Mouse (Mus musculus): ENCODE data around the gene Rai2. TPM values are rescaled to one million over a fixed set of nuclear protein-coding genes. Genes with fewer than 3 reads are reported as not detected.

Gene Rai2
- polyA plus RNA-seq, 1 experiment: 7.4 TPM

GRCm38 (mm10) chrX:161726257-161726656 lies 9.4 kb downstream of the Rai2 start:
- no peak for DNase-seq
- 74% methylated on average over 1 of the region's 1 CpGs for WGBS
- H3K27me3 ChIP-seq (replicated peaks; ENCODE audit: control insufficient read depth, insufficient read depth, low read length): no peaks in the 10 kb centered on the region

GRCm38 (mm10) chrX:161728507-161728906 lies 11.6 kb downstream of the Rai2 start:
- Histone ChIP-seq H3K4me1 (ENCODE audit: control insufficient read depth, insufficient read depth, low read length) (no peaks in the 10 kb centered on the region; the same call in 1 of the 2 replicates), H3K27ac (ENCODE audit: insufficient read depth, low read depth, low read length) (no peak overlapping the region), H3K4me3 (ENCODE audit: insufficient read depth, low read depth, low read length) (no peak overlapping the region), H3K36me3 (ENCODE audit: control insufficient read depth, insufficient read depth, low read length) (no peaks in the 10 kb centered on the region), H3K27me3 (replicated peaks; ENCODE audit: control insufficient read depth, insufficient read depth, low read length) (no peaks in the 10 kb centered on the region)
- DNase-seq: peak; percentile 10
- WGBS: 38% methylated on average over 4 of the region's 4 CpGs
- TF ChIP-seq CTCF (conservative IDR thresholded peaks at IDR 0.05; ENCODE audit: insufficient read depth, insufficient read length, low read depth, low read length) (no peak), POLR2A (IDR thresholded peaks at IDR 0.05; ENCODE audit: low read depth, low read length) (no peak)

More at GRCm38 (mm10) chrX:161726257-161726656, 9.4 kb downstream of the Rai2 start:
- Histone ChIP-seq H3K27ac (ENCODE audit: insufficient read depth, low read depth, low read length) (no peak overlapping the region), H3K36me3 (ENCODE audit: control insufficient read depth, insufficient read depth, low read length) (no peaks in the 10 kb centered on the region), H3K4me3 (ENCODE audit: insufficient read depth, low read depth, low read length) (no peak overlapping the region), H3K4me1 (ENCODE audit: control insufficient read depth, insufficient read depth, low read length) (no peaks in the 10 kb centered on the region; the same call in 1 of the 2 replicates)
- TF ChIP-seq CTCF (conservative IDR thresholded peaks at IDR 0.05; ENCODE audit: insufficient read depth, insufficient read length, low read depth, low read length) (no peak), POLR2A (IDR thresholded peaks at IDR 0.05; ENCODE audit: low read depth, low read length) (no peak)

- TF ChIP-seq CTCF (conservative IDR thresholded peaks at IDR 0.05; ENCODE audit: insufficient read depth, insufficient read length, low read depth, low read length) (no peak), POLR2A (IDR thresholded peaks at IDR 0.05; ENCODE audit: low read depth, low read length) (no peak)
- H3K27ac ChIP-seq (ENCODE audit: insufficient read depth, low read depth, low read length): no peak overlapping the region
Observed at GRCm38 (mm10) chrX:161730026-161730425, 13.2 kb downstream of the Rai2 start.

GRCm38 (mm10) chrX:161731859-161732258 lies 15.0 kb downstream of the Rai2 start:
- Histone ChIP-seq H3K4me3 (ENCODE audit: insufficient read depth, low read depth, low read length) (no peak overlapping the region), H3K36me3 (ENCODE audit: control insufficient read depth, insufficient read depth, low read length) (no peaks in the 10 kb centered on the region), H3K27me3 (replicated peaks; ENCODE audit: control insufficient read depth, insufficient read depth, low read length) (no peaks in the 10 kb centered on the region), H3K27ac (ENCODE audit: insufficient read depth, low read depth, low read length) (no peak overlapping the region), H3K4me1 (ENCODE audit: control insufficient read depth, insufficient read depth, low read length) (no peaks in the 10 kb centered on the region; the same call in 1 of the 2 replicates)
- 82% methylated on average over 3 of the region's 3 CpGs for WGBS
- TF ChIP-seq POLR2A (IDR thresholded peaks at IDR 0.05; ENCODE audit: low read depth, low read length): no peak
- no peak for TF ChIP-seq CTCF (conservative IDR thresholded peaks at IDR 0.05; ENCODE audit: insufficient read depth, insufficient read length, low read depth, low read length)
- no peak for DNase-seq

More at GRCm38 (mm10) chrX:161730026-161730425, 13.2 kb downstream of the Rai2 start:
- H3K4me1 ChIP-seq (ENCODE audit: control insufficient read depth, insufficient read depth, low read length): no peaks in the 10 kb centered on the region; the same call in 1 of the 2 replicates
- no peak overlapping the region for H3K4me3 ChIP-seq (ENCODE audit: insufficient read depth, low read depth, low read length)
- no peaks in the 10 kb centered on the region for H3K36me3 ChIP-seq (ENCODE audit: control insufficient read depth, insufficient read depth, low read length)
- DNase-seq: no peak
- H3K27me3 ChIP-seq (replicated peaks; ENCODE audit: control insufficient read depth, insufficient read depth, low read length): no peaks in the 10 kb centered on the region

- H3K27me3 ChIP-seq (replicated peaks; ENCODE audit: control insufficient read depth, insufficient read depth, low read length): no peaks in the 10 kb centered on the region
- no peak for DNase-seq
- H3K4me3 ChIP-seq (ENCODE audit: insufficient read depth, low read depth, low read length): no peak overlapping the region
- no peaks in the 10 kb centered on the region for H3K36me3 ChIP-seq (ENCODE audit: control insufficient read depth, insufficient read depth, low read length)
- no peak for TF ChIP-seq POLR2A (IDR thresholded peaks at IDR 0.05; ENCODE audit: low read depth, low read length)
- no peak for TF ChIP-seq CTCF (conservative IDR thresholded peaks at IDR 0.05; ENCODE audit: insufficient read depth, insufficient read length, low read depth, low read length)
- H3K4me1 ChIP-seq (ENCODE audit: control insufficient read depth, insufficient read depth, low read length): no peaks in the 10 kb centered on the region
- 93% methylated on average over 12 of the region's 12 CpGs for WGBS
- H3K27ac ChIP-seq (ENCODE audit: insufficient read depth, low read depth, low read length): no peak overlapping the region
Observed at GRCm38 (mm10) chrX:161733581-161734309, 16.9 kb downstream of the Rai2 start.

- H3K4me3 ChIP-seq (ENCODE audit: insufficient read depth, low read depth, low read length): no peak overlapping the region
- no peaks in the 10 kb centered on the region for H3K4me1 ChIP-seq (ENCODE audit: control insufficient read depth, insufficient read depth, low read length)
- no peaks in the 10 kb centered on the region for H3K36me3 ChIP-seq (ENCODE audit: control insufficient read depth, insufficient read depth, low read length)
- no peaks in the 10 kb centered on the region for H3K27me3 ChIP-seq (replicated peaks; ENCODE audit: control insufficient read depth, insufficient read depth, low read length)
- TF ChIP-seq CTCF (conservative IDR thresholded peaks at IDR 0.05; ENCODE audit: insufficient read depth, insufficient read length, low read depth, low read length): no peak
- TF ChIP-seq POLR2A (IDR thresholded peaks at IDR 0.05; ENCODE audit: low read depth, low read length): no peak
- no peak overlapping the region for H3K27ac ChIP-seq (ENCODE audit: insufficient read depth, low read depth, low read length)
- WGBS: 70% methylated on average over 4 of the region's 4 CpGs
- DNase-seq: no peak
Observed at GRCm38 (mm10) chrX:161734310-161734676, 17.4 kb downstream of the Rai2 start.

GRCm38 (mm10) chrX:161739374-161739773 lies 22.5 kb downstream of the Rai2 start:
- DNase-seq: no peak
- TF ChIP-seq POLR2A (IDR thresholded peaks at IDR 0.05; ENCODE audit: low read depth, low read length) (no peak), CTCF (conservative IDR thresholded peaks at IDR 0.05; ENCODE audit: insufficient read depth, insufficient read length, low read depth, low read length) (no peak)
- Histone ChIP-seq H3K27ac (ENCODE audit: insufficient read depth, low read depth, low read length) (no peak overlapping the region), H3K36me3 (ENCODE audit: control insufficient read depth, insufficient read depth, low read length) (no peaks in the 10 kb centered on the region), H3K4me3 (ENCODE audit: insufficient read depth, low read depth, low read length) (no peak overlapping the region), H3K4me1 (ENCODE audit: control insufficient read depth, insufficient read depth, low read length) (no peaks in the 10 kb centered on the region), H3K27me3 (replicated peaks; ENCODE audit: control insufficient read depth, insufficient read depth, low read length) (no peaks in the 10 kb centered on the region)
- 87% methylated on average over 1 of the region's 1 CpGs for WGBS

All from kidney, adult 2 months (tissue).